Mouse (Mus musculus): ENCODE measurements around the gene Tcp11. TPM values are rescaled to one million over a fixed set of nuclear protein-coding genes. Genes with fewer than 3 reads are reported as not detected.

The Tcp11 gene
- polyA plus RNA-seq, 1 experiment from 2014 or later, result 1.9 TPM

DNA sequence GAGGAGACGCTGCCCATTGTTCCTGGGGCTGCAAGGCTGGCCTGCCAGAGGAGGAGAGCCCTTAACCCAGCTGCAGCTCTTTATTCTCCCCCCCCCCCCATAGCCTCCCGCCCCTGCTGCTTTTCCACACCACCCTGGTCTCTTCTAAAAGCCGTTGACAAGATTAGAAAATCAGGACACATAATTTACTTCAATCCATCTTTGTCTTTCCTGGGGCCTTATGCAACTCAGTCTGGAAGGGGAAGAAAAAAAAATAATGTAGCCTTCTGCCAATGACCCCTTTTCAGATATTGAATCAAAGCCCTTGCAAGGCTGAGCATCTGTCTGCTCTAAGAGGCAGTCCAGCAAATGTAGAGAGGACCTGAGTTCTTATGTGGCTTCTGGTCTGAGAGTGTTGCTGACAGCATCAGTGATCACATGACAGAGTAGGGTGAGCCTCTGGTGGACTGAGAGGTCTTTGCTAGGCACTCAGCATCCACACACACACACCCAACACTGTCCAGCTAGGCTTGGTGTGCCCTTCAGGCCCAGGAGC is 47.3 kb downstream of the Tcp11 start:
- Histone ChIP-seq H3K9ac (no peak overlapping the region), H3K4me3 (no peak overlapping the region), H3K36me3 (replicated peaks) (no peaks in the 10 kb centered on the region), H3K27me3 (replicated peaks) (no peaks in the 10 kb centered on the region), H3K4me2 (no peak overlapping the region), H3K4me1 (peaks cover 32% of the 10 kb centered on the region), H3K27ac (peak overlapping the region; percentile 61; the same call in 1 of the 2 replicates), H3K9me3 (no peaks in the 10 kb centered on the region)
- ATAC-seq (replicated peaks), result no peak
- 9% methylated on average over 3 of the region's 3 CpGs for WGBS

DNA sequence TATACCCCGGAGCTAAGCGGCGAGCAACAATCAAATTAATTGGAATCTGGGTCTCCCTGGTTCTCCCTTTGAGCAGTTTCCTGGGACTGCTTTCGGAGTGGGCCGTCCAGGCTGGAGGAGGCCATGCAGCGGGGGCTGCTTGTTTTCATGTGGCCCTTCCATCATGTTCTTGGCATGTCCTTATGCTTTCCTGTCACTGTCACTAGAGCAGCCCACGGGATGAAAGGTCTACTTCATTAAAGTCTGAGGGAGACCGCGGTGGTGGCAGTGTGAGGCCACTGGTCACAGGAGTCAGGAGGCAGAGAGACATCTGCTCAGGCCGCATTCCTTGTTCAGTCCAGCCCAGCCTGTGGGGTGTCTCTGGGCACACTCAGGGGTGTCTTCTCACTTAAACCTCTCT is 48.2 kb downstream of the Tcp11 start:
- Histone ChIP-seq H3K36me3 (replicated peaks) (no peaks in the 10 kb centered on the region), H3K4me2 (no peak overlapping the region), H3K9ac (no peak overlapping the region), H3K4me3 (no peak overlapping the region), H3K9me3 (no peaks in the 10 kb centered on the region), H3K27me3 (replicated peaks) (no peaks in the 10 kb centered on the region), H3K4me1 (peaks cover 31% of the 10 kb centered on the region), H3K27ac (peak overlapping the region; percentile 61; the same call in 1 of the 2 replicates)
- 56% methylated on average over 10 of the region's 10 CpGs for WGBS
- no peak for ATAC-seq (replicated peaks)

DNA sequence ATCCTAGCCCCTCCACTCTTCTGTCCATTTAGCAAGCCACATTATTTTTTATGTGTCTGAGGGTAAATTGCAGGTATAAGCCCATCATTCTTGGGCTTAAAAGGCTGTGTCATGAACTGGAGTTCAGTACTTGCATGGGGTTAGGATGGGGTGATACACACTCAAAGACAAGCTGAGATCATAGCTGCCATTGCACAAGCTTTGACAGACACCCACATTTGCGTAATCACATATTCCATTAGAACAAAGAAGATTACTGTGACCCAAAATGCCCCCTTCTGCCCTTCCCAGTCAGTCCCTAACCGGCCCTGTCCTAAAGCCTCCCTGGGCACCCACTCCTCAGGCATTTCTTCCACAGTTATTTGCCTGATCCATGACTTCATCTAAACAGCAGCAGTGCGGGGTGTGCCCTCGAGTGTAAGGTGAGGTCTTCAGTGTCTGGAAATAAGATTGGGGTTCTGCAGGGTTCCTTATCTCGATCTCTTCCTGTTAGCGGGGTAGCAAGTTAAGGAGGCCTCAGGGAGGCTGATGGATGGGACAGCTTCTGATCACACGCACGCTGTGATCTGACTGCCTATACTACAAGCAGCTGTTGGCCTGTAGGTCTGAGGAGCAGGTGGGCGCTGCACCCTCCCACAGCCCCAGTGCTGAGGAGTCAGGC is 49.0 kb downstream of the Tcp11 start:
- WGBS, result 81% methylated on average over 9 of the region's 9 CpGs
- no peak overlapping the region for H3K4me3 ChIP-seq
- no peak overlapping the region for H3K9ac ChIP-seq
- no peak overlapping the region for H3K4me2 ChIP-seq
- no peaks in the 10 kb centered on the region for H3K27me3 ChIP-seq (replicated peaks)
- no peaks in the 10 kb centered on the region for H3K9me3 ChIP-seq
- no peak for ATAC-seq (replicated peaks)
- no peak overlapping the region for H3K27ac ChIP-seq
- peaks cover 28% of the 10 kb centered on the region for H3K4me1 ChIP-seq
- no peaks in the 10 kb centered on the region for H3K36me3 ChIP-seq (replicated peaks)

- Histone ChIP-seq H3K27me3 (replicated peaks) (no peaks in the 10 kb centered on the region), H3K9ac (no peak overlapping the region), H3K27ac (no peak overlapping the region), H3K4me2 (no peak overlapping the region), H3K4me3 (no peak overlapping the region), H3K36me3 (replicated peaks) (no peaks in the 10 kb centered on the region), H3K4me1 (peaks cover 37% of the 10 kb centered on the region), H3K9me3 (no peaks in the 10 kb centered on the region)
- no peak for ATAC-seq (replicated peaks)
- 93% methylated on average over 10 of the region's 10 CpGs for WGBS
These were observed 50.0 kb downstream of the Tcp11 start for GRCm38 (mm10) chr17:28030446-28030845.

GRCm38 (mm10) chr17:28029308-28029707 is 51.1 kb downstream of the Tcp11 start:
- no peak overlapping the region for H3K9ac ChIP-seq
- no peaks in the 10 kb centered on the region for H3K36me3 ChIP-seq (replicated peaks)
- H3K27me3 ChIP-seq (replicated peaks), result no peaks in the 10 kb centered on the region
- H3K4me2 ChIP-seq, result no peak overlapping the region
- peaks cover 39% of the 10 kb centered on the region for H3K4me1 ChIP-seq
- no peak overlapping the region for H3K4me3 ChIP-seq
- WGBS, result 78% methylated on average over 2 of the region's 2 CpGs
- H3K27ac ChIP-seq, result no peak overlapping the region
- no peak for ATAC-seq (replicated peaks)
- no peaks in the 10 kb centered on the region for H3K9me3 ChIP-seq

DNA sequence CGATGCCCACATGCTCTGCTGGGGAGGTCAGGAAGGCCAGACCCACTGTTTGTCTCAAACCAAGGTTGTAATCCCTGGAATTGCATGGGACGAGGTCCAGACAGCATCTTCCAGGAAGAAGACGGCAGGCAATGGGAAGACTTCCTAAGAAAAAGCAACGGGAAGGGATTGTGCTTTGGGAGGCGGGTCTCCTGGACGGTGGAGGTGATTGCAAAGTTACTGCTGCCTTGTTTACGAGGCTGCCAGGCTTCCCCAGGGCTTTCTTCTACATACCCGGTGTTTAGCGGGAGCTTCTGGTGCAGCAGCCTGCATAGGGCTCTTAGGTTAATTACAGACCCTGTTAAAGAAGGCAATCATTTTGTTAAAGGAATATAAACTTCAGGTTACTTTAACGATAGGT is 52.2 kb downstream of the Tcp11 start:
- WGBS, result 72% methylated on average over 10 of the region's 10 CpGs
- Histone ChIP-seq H3K4me3 (no peak overlapping the region), H3K27me3 (replicated peaks) (no peaks in the 10 kb centered on the region), H3K4me2 (no peak overlapping the region), H3K9ac (no peak overlapping the region), H3K27ac (no peak overlapping the region), H3K9me3 (no peaks in the 10 kb centered on the region), H3K36me3 (replicated peaks) (no peaks in the 10 kb centered on the region), H3K4me1 (peaks cover 43% of the 10 kb centered on the region)
- no peak for ATAC-seq (replicated peaks)

- WGBS, result 94% methylated on average over 6 of the region's 6 CpGs
- no peak overlapping the region for H3K4me3 ChIP-seq
- peaks cover 32% of the 10 kb centered on the region for H3K4me1 ChIP-seq
- H3K9ac ChIP-seq, result no peak overlapping the region
- H3K9me3 ChIP-seq, result no peaks in the 10 kb centered on the region
- no peak overlapping the region for H3K27ac ChIP-seq
- ATAC-seq (replicated peaks), result no peak
- H3K27me3 ChIP-seq (replicated peaks), result no peaks in the 10 kb centered on the region
- H3K36me3 ChIP-seq (replicated peaks), result no peaks in the 10 kb centered on the region
- H3K4me2 ChIP-seq, result no peak overlapping the region
These were observed 53.2 kb downstream of the Tcp11 start for GRCm38 (mm10) chr17:28027197-28027596.

GRCm38 (mm10) chr17:28026111-28026872 is 54.1 kb downstream of the Tcp11 start:
- no peaks in the 10 kb centered on the region for H3K36me3 ChIP-seq (replicated peaks)
- H3K27ac ChIP-seq, result peak overlapping the region; percentile 46
- 74% methylated on average over 14 of the region's 14 CpGs for WGBS
- no peak overlapping the region for H3K4me3 ChIP-seq
- no peak overlapping the region for H3K4me2 ChIP-seq
- H3K4me1 ChIP-seq, result peaks cover 33% of the 10 kb centered on the region
- H3K9ac ChIP-seq, result no peak overlapping the region
- ATAC-seq (replicated peaks), result no peak
- no peaks in the 10 kb centered on the region for H3K9me3 ChIP-seq
- no peaks in the 10 kb centered on the region for H3K27me3 ChIP-seq (replicated peaks)

- H3K9ac ChIP-seq, result no peak overlapping the region
- H3K9me3 ChIP-seq, result no peaks in the 10 kb centered on the region
- no peak overlapping the region for H3K4me2 ChIP-seq
- WGBS, result 68% methylated on average over 5 of the region's 5 CpGs
- ATAC-seq (replicated peaks), result no peak; the same call in 1 of the 2 replicates
- peak overlapping the region; percentile 46 for H3K27ac ChIP-seq
- H3K36me3 ChIP-seq (replicated peaks), result no peaks in the 10 kb centered on the region
- no peak overlapping the region for H3K4me3 ChIP-seq
- H3K27me3 ChIP-seq (replicated peaks), result no peaks in the 10 kb centered on the region
- H3K4me1 ChIP-seq, result peaks cover 33% of the 10 kb centered on the region
These were observed 54.9 kb downstream of the Tcp11 start for GRCm38 (mm10) chr17:28025541-28025961.

DNA sequence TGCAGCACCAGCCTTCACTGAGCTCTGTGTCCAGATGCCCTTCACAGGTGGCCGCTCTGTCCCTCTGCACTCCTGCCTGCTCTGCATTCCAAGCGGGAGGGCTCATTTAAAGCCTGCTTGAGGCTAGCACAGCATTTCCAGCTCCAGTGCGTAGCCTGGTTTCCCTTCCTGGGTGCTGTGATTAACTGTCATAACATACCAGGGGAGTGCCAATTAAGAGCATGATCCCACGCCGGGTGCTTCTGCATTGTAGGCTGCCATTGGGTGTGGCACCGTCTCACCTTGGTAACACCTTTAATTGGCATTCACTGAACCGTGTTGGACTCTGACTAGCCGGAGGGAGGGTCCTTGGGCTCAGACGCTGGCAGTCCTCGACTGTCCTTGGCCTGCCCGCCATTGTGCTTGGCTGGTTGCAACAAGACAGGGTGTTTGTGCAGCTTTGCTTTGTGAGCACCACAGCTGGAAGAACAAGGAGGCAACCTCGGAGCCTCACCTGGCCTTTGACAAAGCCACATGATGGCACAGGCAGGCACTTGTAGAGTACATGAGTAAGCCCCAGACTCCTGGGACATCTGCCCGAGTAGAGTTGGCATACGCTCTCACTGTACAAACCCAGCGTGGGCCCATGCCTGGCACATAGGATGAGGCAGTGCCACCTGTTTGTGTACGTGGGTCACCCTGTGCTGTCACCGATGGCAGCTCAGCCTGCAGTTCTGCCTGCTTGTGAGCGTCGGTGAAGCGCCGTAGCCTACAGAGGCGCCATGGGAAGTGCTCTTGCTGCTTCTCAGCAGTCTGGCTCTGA is 57.4 kb downstream of the Tcp11 start:
- 78% methylated on average over 22 of the region's 22 CpGs for WGBS
- peaks cover 43% of the 10 kb centered on the region for H3K4me1 ChIP-seq

DNA sequence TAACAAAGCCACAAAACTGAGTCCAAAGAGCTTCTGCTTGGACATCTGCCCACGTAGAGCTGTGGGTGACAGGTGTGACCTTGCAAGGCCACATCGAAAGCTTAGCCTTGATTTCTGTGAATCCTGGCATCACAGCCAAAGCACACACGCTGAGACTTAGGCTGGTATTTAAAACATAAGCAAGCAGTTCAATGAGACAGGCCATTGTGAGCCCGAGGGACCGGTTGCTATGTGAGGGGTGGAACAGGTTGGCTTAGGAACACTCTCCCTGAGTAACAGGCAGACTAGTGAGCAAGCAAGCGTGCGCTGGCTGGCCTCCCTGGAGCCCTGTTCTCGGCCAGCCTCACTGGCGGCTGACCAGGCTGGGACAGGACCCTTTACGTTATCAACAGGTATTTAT is 58.5 kb downstream of the Tcp11 start:
- Histone ChIP-seq H3K4me3 (no peak overlapping the region), H3K9ac (no peak overlapping the region), H3K27ac (peak overlapping the region; percentile 13), H3K9me3 (no peaks in the 10 kb centered on the region), H3K36me3 (replicated peaks) (no peaks in the 10 kb centered on the region), H3K4me1 (peaks cover 49% of the 10 kb centered on the region), H3K27me3 (replicated peaks) (no peaks in the 10 kb centered on the region), H3K4me2 (no peak overlapping the region)
- ATAC-seq (replicated peaks), result no peak
- WGBS, result 51% methylated on average over 10 of the region's 10 CpGs

More for the DNA sequence above, 57.4 kb downstream of the Tcp11 start:
- ATAC-seq (replicated peaks), result no peak
- no peak overlapping the region for H3K4me3 ChIP-seq
- no peaks in the 10 kb centered on the region for H3K27me3 ChIP-seq (replicated peaks)
- no peaks in the 10 kb centered on the region for H3K36me3 ChIP-seq (replicated peaks)
- no peak overlapping the region for H3K4me2 ChIP-seq
- H3K9me3 ChIP-seq, result no peaks in the 10 kb centered on the region
- 0 out of 2 replicates have a peak overlapping the region, but pooled peaks have one; percentile 13 for H3K27ac ChIP-seq
- no peak overlapping the region for H3K9ac ChIP-seq

Measured in midbrain, embryonic 15.5 days (tissue).